In genomic region chr3:103799507-103799906, GRCm38 (mm10) we compare ENCODE assay signal across 17 mouse cellular contexts. TPM values are rescaled to one million over a fixed set of nuclear protein-coding genes. Genes with fewer than 3 reads are reported as not detected.
A peak's percentile ranks its signal among the peaks of the same experiment; 100 is the strongest.
DNase-seq lines count a peak whose midpoint lies in the region; ATAC-seq and TF ChIP-seq lines count a peak whose summit lies in the region.
"Had no signal": no experiment of that assay in that cellular context is flagged by ENCODE, and none has a peak within 500 bp of the region (broad histone marks: within the 10 kb centered on the region; RNA-seq: fewer than 3 reads in every experiment).

No protein-coding gene starts in this region.

- no peak for TF ChIP-seq CTCF in liver, embryonic 14.5 days (IDR thresholded peaks at IDR 0.05; ENCODE audit: low read depth)

- H3K27ac ChIP-seq in liver, embryonic 14.5 days, result peak overlapping the region; percentile 99
- no peak overlapping the region for H3K27ac ChIP-seq in forebrain, embryonic 11.5 days (ENCODE audit: low read depth, low read length)
- H3K27ac ChIP-seq: embryonic facial prominence, embryonic 10.5 days; forebrain, embryonic 10.5 days; hindbrain, embryonic 13.5 days; midbrain, embryonic 13.5 days had no signal

- peak; percentile 92 to 95 (median 94) for DNase-seq in liver, embryonic 14.5 days (ENCODE audit: low read depth in 3 of 3, low spot score in 3 of 3)
- DNase-seq in forebrain, embryonic 11.5 days (ENCODE audit: low spot score), result no peak
- no peak for DNase-seq in ovary, adult 18-20 months (ENCODE audit: low spot score)
- no peak for DNase-seq in layer of hippocampus, adult 8-10 months (ENCODE audit: low spot score in 2 of 2)
- DNase-seq: cerebellum, adult 9-11 months; kidney, adult 11 months; layer of hippocampus, postnatal 36 days; left cerebral cortex, postnatal 4 days; lung, embryonic 14.5 days had no signal

- no peaks in the 10 kb centered on the region for H3K27me3 ChIP-seq in megakaryocyte, embryonic 14.5 days (replicated peaks)
- no peaks in the 10 kb centered on the region for H3K27me3 ChIP-seq in liver, embryonic 14.5 days (ENCODE audit: control insufficient read depth, insufficient read depth, low read length)
- H3K27me3 ChIP-seq in forebrain, embryonic 11.5 days (ENCODE audit: control insufficient read depth, insufficient read depth, low read length), result no peaks in the 10 kb centered on the region
- H3K27me3 ChIP-seq: midbrain, embryonic 13.5 days; Patski had no signal

- peak overlapping the region; percentile 61 for H3K4me2 ChIP-seq in liver, embryonic 14.5 days (ENCODE audit: low read depth)
- H3K4me2 ChIP-seq in forebrain, embryonic 11.5 days (ENCODE audit: low read depth, low read length, severe bottlenecking), result no peak overlapping the region
- H3K4me2 ChIP-seq: hindbrain, embryonic 13.5 days; lung, embryonic 14.5 days; midbrain, embryonic 13.5 days had no signal

- no peak for ATAC-seq in megakaryocyte, adult 5-6 weeks (ENCODE audit: poor library complexity, severe bottlenecking)
- ATAC-seq in common myeloid progenitor, adult 5-6 weeks (replicated peaks; ENCODE audit: low read depth, poor library complexity, severe bottlenecking), result peak; percentile 70
- peak; percentile 91 for ATAC-seq in liver, embryonic 14.5 days (ENCODE audit: insufficient read depth)
- no peak for ATAC-seq in forebrain, embryonic 11.5 days (replicated peaks; ENCODE audit: low FRiP score)
- ATAC-seq: midbrain, embryonic 13.5 days; Patski had no signal

- peaks cover 24% of the 10 kb centered on the region for H3K36me3 ChIP-seq in megakaryocyte, embryonic 14.5 days (replicated peaks; ENCODE audit: low read length)
- peaks cover 31% of the 10 kb centered on the region for H3K36me3 ChIP-seq in liver, embryonic 14.5 days (replicated peaks; ENCODE audit: control insufficient read depth, insufficient read depth, low read depth)
- no peaks in the 10 kb centered on the region; the same call in 1 of the 2 replicates for H3K36me3 ChIP-seq in forebrain, embryonic 11.5 days (ENCODE audit: control insufficient read depth, insufficient read depth, low read length)

- no peaks in the 10 kb centered on the region for H3K9me3 ChIP-seq in megakaryocyte, embryonic 14.5 days
- no peaks in the 10 kb centered on the region for H3K9me3 ChIP-seq in liver, embryonic 14.5 days (ENCODE audit: control insufficient read depth, low read length)
- H3K9me3 ChIP-seq in forebrain, embryonic 11.5 days (ENCODE audit: control insufficient read depth, low read length), result no peaks in the 10 kb centered on the region
- H3K9me3 ChIP-seq: embryonic facial prominence, embryonic 10.5 days; forebrain, embryonic 10.5 days; hindbrain, embryonic 13.5 days; midbrain, embryonic 13.5 days had no signal

- peak; percentile 100 for TF ChIP-seq EP300 in liver, embryonic 14.5 days (IDR thresholded peaks at IDR 0.05; ENCODE audit: low read depth)

- H3K4me1 ChIP-seq in megakaryocyte, embryonic 14.5 days, result peaks cover 97% of the 10 kb centered on the region
- peaks cover 61 to 68% of the 10 kb centered on the region in 2 experiments for H3K4me1 ChIP-seq in liver, embryonic 14.5 days (replicated peaks; ENCODE audit: control insufficient read depth in 2 of 2, insufficient read depth in 2 of 2, low read length in 1 of 2)
- no peaks in the 10 kb centered on the region for H3K4me1 ChIP-seq in forebrain, embryonic 11.5 days (replicated peaks; ENCODE audit: control insufficient read depth, insufficient read depth, low read length)
- H3K4me1 ChIP-seq: forebrain, embryonic 10.5 days; hindbrain, embryonic 13.5 days; midbrain, embryonic 13.5 days had no signal

- peak overlapping the region; percentile 53 for H3K9ac ChIP-seq in liver, embryonic 14.5 days (replicated peaks)
- H3K9ac ChIP-seq in forebrain, embryonic 11.5 days (ENCODE audit: low read length), result no peak overlapping the region
- H3K9ac ChIP-seq: hindbrain, embryonic 13.5 days; lung, embryonic 14.5 days; midbrain, embryonic 13.5 days had no signal

- 15% methylated on average over 2 of the region's 2 CpGs for WGBS in liver, embryonic 14.5 days (ENCODE audit: insufficient replicate concordance)
- WGBS in forebrain, embryonic 11.5 days, result 86% methylated on average over 2 of the region's 2 CpGs

- H3K4me3 ChIP-seq in megakaryocyte, embryonic 14.5 days (replicated peaks), result peak overlapping the region; percentile 46
- H3K4me3 ChIP-seq in liver, embryonic 14.5 days (ENCODE audit: insufficient read depth in 1 of 2, low read depth in 2 of 2, low read length in 2 of 2), result no peak overlapping the region
- no peak overlapping the region for H3K4me3 ChIP-seq in forebrain, embryonic 11.5 days (ENCODE audit: low read depth, low read length)
- H3K4me3 ChIP-seq: embryonic facial prominence, embryonic 10.5 days; forebrain, embryonic 10.5 days; hindbrain, embryonic 13.5 days; midbrain, embryonic 13.5 days had no signal

RNA-seq across cellular contexts. Expression of gene Hipk1, which starts 8.1 kb away (rescaled TPM):
- polyA plus RNA-seq in megakaryocyte, embryonic 14.5 days (2012; ENCODE audit: insufficient read depth, low replicate concordance), result 23.3 and 49.7 TPM in 2 replicates
- 287 and 324 TPM in 2 replicates for total RNA-seq in megakaryocyte, adult 5-6 weeks (2015)
- total RNA-seq in megakaryocyte, adult 5-6 weeks (2017), result 142 and 182 TPM in 2 replicates
- total RNA-seq in common myeloid progenitor, adult 5-6 weeks (2017), result 75.4 and 87.3 TPM in 2 replicates
- polyA plus RNA-seq in liver, embryonic 14.5 days (2012; rRNA removed), result 22.4 and 22.7 TPM in 2 replicates
- polyA plus RNA-seq in liver, embryonic 14.5 days (2014; fragmentation: Nextera tagmentation; extraction: Ambion mirVana), result 17.1 and 18.9 TPM in 2 replicates
- polyA plus RNA-seq in forebrain, embryonic 11.5 days (2014; fragmentation: Nextera tagmentation; extraction: Ambion mirVana), result 17.2 and 17.6 TPM in 2 replicates
- total RNA-seq in layer of hippocampus, adult 8-10 months (2022), result 100 to 1,000 TPM; 115 to 141 (median 129) TPM

RNA-seq across cellular contexts. Expression of gene Dclre1b, which starts 9.7 kb away (rescaled TPM):
- polyA plus RNA-seq in megakaryocyte, embryonic 14.5 days (2012; ENCODE audit: insufficient read depth, low replicate concordance), result 3.1 and 10.5 TPM in 2 replicates
- 33.1 and 37.1 TPM in 2 replicates for total RNA-seq in megakaryocyte, adult 5-6 weeks (2015)
- 23.4 and 24.5 TPM in 2 replicates for total RNA-seq in megakaryocyte, adult 5-6 weeks (2017)
- total RNA-seq in common myeloid progenitor, adult 5-6 weeks (2017), result 14.7 and 17.2 TPM in 2 replicates
- 9.7 and 11.5 TPM in 2 replicates for polyA plus RNA-seq in liver, embryonic 14.5 days (2012; rRNA removed)
- 24.9 and 27.4 TPM in 2 replicates for polyA plus RNA-seq in liver, embryonic 14.5 days (2014; fragmentation: Nextera tagmentation; extraction: Ambion mirVana)
- polyA plus RNA-seq in forebrain, embryonic 11.5 days (2014; fragmentation: Nextera tagmentation; extraction: Ambion mirVana), result 39.3 and 45.7 TPM in 2 replicates
- total RNA-seq in layer of hippocampus, adult 8-10 months (2022), result 10 to 100 TPM in 2 of 4 experiments, 1 to 10 TPM in 2; 7.4 to 12.1 (median 9.7) TPM

RNA-seq across cellular contexts. Expression of gene Ap4b1, which starts 9.8 kb away (rescaled TPM):
- 2.8 and 3.6 TPM in 2 replicates for polyA plus RNA-seq in megakaryocyte, embryonic 14.5 days (2012; ENCODE audit: insufficient read depth, low replicate concordance)
- total RNA-seq in megakaryocyte, adult 5-6 weeks (2015), result 19.2 and 20.2 TPM in 2 replicates
- 17.8 TPM in 2 replicates for total RNA-seq in megakaryocyte, adult 5-6 weeks (2017)
- 15.3 and 17.7 TPM in 2 replicates for total RNA-seq in common myeloid progenitor, adult 5-6 weeks (2017)
- 11.0 and 11.4 TPM in 2 replicates for polyA plus RNA-seq in liver, embryonic 14.5 days (2012; rRNA removed)
- polyA plus RNA-seq in liver, embryonic 14.5 days (2014; fragmentation: Nextera tagmentation; extraction: Ambion mirVana), result 12.8 and 15.3 TPM in 2 replicates
- 22.1 and 22.8 TPM in 2 replicates for polyA plus RNA-seq in forebrain, embryonic 11.5 days (2014; fragmentation: Nextera tagmentation; extraction: Ambion mirVana)
- total RNA-seq in layer of hippocampus, adult 8-10 months (2022), result 10 to 100 TPM; 11.4 to 14.3 (median 13.1) TPM

RNA-seq across cellular contexts. Expression of gene Gm43064, which starts 9.9 kb away (rescaled TPM):
- not detected in 2 replicates for polyA plus RNA-seq in megakaryocyte, embryonic 14.5 days (2012; ENCODE audit: insufficient read depth, low replicate concordance)
- total RNA-seq in megakaryocyte, adult 5-6 weeks (2015), result 0.32 and 0.45 TPM in 2 replicates
- total RNA-seq in megakaryocyte, adult 5-6 weeks (2017), result not detected in 2 replicates
- total RNA-seq in common myeloid progenitor, adult 5-6 weeks (2017), result not detected in 2 replicates
- 0.48 and 1.6 TPM in 2 replicates for polyA plus RNA-seq in liver, embryonic 14.5 days (2012; rRNA removed)
- polyA plus RNA-seq in liver, embryonic 14.5 days (2014; fragmentation: Nextera tagmentation; extraction: Ambion mirVana), result 0.10 and 0.34 TPM in 2 replicates
- polyA plus RNA-seq in forebrain, embryonic 11.5 days (2014; fragmentation: Nextera tagmentation; extraction: Ambion mirVana), result 0.17 and 0.63 TPM in 2 replicates
- total RNA-seq in layer of hippocampus, adult 8-10 months (2022), result under 1 TPM in 3 of 4 experiments, not detected in 1; 0.21 to 0.83 (median 0.30) TPM
- total RNA-seq: left cerebral cortex, postnatal 4 days had no signal
- polyA plus RNA-seq: embryonic facial prominence, embryonic 10.5 days; midbrain, embryonic 13.5 days had no signal

RNA-seq across cellular contexts. Expression of gene Bcl2l15, which starts 32.9 kb away (rescaled TPM):
- polyA plus RNA-seq in megakaryocyte, embryonic 14.5 days (2012; ENCODE audit: insufficient read depth, low replicate concordance), result not detected in 2 replicates
- total RNA-seq in megakaryocyte, adult 5-6 weeks (2015), result 0.30 and 0.76 TPM in 2 replicates
- 0.22 and 2.5 TPM in 2 replicates for total RNA-seq in megakaryocyte, adult 5-6 weeks (2017)
- total RNA-seq in common myeloid progenitor, adult 5-6 weeks (2017), result 0.39 and 4.5 TPM in 2 replicates
- polyA plus RNA-seq in liver, embryonic 14.5 days (2012; rRNA removed), result 2.0 and 3.2 TPM in 2 replicates
- 1.5 and 1.7 TPM in 2 replicates for polyA plus RNA-seq in liver, embryonic 14.5 days (2014; fragmentation: Nextera tagmentation; extraction: Ambion mirVana)
- polyA plus RNA-seq in forebrain, embryonic 11.5 days (2014; fragmentation: Nextera tagmentation; extraction: Ambion mirVana), result 0.43 TPM in 1 of 2 replicates, not detected in the other
- 1 to 10 TPM in 2 of 4 experiments, under 1 TPM in 2; 0.56 to 3.6 (median 1.9) TPM for total RNA-seq in layer of hippocampus, adult 8-10 months (2022)
- polyA plus RNA-seq: lung, embryonic 14.5 days had no signal

Comparison
In these comparisons a context has a peak if more than half of its experiments do, and no peak if none do; other contexts are left out.
1. ATAC-seq: peak in common myeloid progenitor, adult 5-6 weeks (single experiment) and liver, embryonic 14.5 days (single experiment); none in megakaryocyte, adult 5-6 weeks (single experiment) and forebrain, embryonic 11.5 days (single experiment).
2. DNase-seq: peak in liver, embryonic 14.5 days (3 of 3); none in forebrain, embryonic 11.5 days (single experiment), ovary, adult 18-20 months (single experiment) and layer of hippocampus, adult 8-10 months (0 of 2).